Mouse (Mus musculus): ENCODE data around the gene Capn10.

DNA sequence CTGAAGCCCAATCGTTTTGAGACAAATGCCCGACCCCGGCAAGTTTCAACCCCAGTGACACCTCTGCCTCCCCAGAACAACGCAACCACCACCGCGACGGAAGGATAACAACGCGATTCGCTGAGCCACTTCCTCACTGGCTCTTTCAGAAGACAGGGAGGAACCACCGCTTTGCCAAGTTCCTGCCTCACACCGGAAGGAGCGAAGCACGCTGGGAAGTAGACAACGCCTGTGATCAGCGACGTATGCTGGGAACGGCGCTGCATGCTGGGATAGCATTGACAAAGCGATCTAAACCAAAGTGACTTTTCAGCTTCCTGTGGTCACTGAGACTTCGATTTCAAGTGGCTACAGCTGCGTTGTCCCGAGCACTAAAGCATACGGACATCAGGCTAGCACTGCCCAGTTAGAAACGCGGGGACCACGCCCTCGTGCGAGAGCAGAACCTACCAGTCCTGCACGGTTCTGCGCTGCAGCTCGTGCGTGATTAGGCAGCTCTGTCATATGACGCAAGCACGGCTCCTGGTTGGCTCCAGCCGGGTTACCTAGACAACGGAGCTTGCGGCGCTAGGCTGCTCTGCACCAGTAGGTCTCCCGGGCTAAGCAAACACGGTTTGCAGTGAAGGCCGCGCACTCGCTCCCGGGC is at the start of gene Capn10:
- TF ChIP-seq CTCF (IDR thresholded peaks at IDR 0.05; ENCODE audit: borderline replicate concordance, control insufficient read depth, extremely low read depth, insufficient read depth, low read length, poor library complexity): no peak
- TF ChIP-seq POLR2A (IDR thresholded peaks at IDR 0.05; ENCODE audit: control insufficient read depth, extremely low read depth, insufficient read depth, low read length, poor library complexity): no peak; the same call in none of the 2 replicates
